Mouse (Mus musculus) retina, postnatal 7 days (tissue): ENCODE measurements at regions not wholly inside any gene's neighbourhood (a gene's known extent, or its start where the extent isn't known, plus 50 kb on each side); places are given as distances from the start of the nearest gene placed in this dataset.

Experiments used
- DNase-seq: peaks from one replicate; pipeline ENCODE4 v3.0.0-alpha.2; 2012; ENCODE audit warnings: low read depth, low spot score

- no peak for DNase-seq
Measured at GRCm38 (mm10) chr3:136611682-136612081, 58.2 kb upstream of the Ppp3ca start.

DNA sequence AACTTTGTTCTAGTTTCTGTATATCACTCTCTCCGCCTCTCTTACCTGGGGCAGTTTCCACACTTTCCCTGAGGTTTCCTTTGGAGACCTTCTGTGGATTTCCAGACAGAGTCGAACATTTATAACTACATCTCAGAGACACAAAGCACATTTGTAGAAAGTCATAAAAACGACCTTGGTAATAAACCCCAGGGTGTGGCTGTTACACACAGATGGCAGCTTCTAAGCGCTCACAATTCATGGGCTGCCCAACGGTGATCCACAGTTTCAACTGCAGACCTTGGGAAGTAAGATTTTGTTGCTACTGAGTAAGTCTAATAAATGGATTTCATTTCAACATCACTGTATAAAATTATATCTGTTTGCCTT lies 59.4 kb upstream of the Ppp3ca start:
- DNase-seq: no peak

DNA sequence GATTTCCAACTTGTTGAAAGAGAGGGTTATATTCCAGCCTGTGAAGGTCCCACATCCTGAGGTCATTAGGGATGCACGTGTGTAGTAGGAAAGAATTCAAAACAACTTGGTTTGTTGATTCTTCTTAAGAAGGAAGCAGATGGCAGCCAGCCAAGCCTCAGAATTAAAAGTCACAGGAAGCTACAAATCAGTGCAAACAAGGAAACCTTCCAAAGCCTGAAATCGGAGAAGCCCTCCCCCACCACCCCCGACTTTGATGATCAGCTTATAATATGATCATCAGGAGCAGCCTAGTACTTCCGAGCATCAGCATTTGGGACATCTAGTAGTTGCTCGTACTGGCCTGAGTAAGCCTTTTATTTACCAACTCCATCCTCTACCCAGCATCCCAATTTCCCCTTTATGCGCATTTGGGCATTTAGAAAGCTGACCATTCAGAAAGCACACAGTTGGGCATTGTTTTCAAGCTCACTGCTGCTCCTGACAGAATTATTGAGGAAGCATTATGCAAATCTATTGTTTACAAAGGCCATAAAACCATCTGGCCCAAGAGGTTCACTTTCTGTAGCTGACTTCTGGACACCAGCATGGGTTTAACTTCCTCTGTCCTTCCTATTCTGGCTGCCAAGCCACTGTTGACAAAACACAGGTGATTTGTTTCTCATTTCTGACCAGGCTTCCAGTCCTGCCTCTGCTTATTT lies 59.9 kb upstream of the Ppp3ca start:
- no peak for DNase-seq

GRCm38 (mm10) chr3:136601706-136602105 lies 68.2 kb upstream of the Ppp3ca start:
- DNase-seq: no peak

GRCm38 (mm10) chr3:136583937-136584336 lies 86.0 kb upstream of the Ppp3ca start:
- DNase-seq: no peak

GRCm38 (mm10) chr3:136578016-136578415 lies 91.9 kb upstream of the Ppp3ca start:
- no peak for DNase-seq

DNA sequence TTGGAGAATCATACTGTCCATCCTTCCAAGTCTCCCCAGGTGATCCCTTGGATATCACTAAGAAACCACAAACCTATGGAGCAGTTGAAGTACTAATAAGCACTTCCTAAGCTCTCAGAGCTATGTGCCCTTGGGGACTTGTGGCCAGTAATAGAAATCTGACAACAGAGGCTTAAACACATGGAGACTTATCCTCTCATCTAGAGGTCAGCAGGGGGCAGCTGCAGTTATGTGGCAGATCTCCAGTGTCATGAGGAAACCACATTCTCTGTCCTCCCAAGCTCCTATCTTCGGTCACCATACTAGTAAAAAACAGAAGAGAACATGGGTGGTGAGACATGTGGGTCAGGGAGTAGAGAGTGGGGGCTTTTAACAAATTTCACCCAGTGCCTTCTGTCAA lies 99.4 kb upstream of the Ppp3ca start:
- DNase-seq: no peak

GRCm38 (mm10) chr3:136556488-136556887 lies 113.4 kb upstream of the Ppp3ca start:
- DNase-seq: no peak

- no peak for DNase-seq
Measured at GRCm38 (mm10) chr3:136549471-136549870, 120.5 kb upstream of the Ppp3ca start.

DNA sequence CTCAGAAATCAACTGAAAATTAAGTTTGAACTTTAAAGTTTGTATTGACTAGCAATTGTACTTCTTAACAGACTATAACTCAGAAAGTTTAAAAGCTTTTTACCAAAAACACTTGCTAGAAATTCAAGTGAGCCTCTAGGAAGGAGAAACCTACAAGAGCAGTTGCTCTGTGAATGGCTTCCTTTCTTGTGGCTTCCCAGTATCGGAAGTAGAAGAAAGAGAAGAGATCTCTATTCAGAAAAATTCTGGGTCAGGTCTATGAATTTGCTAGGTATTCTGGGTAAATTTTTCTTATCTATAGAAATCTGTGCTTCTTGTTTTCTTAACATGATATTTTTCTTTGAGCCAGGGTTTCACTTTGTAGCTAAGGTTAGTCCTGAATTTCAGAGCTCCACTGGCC lies 138.3 kb upstream of the Ppp3ca start:
- no peak for DNase-seq

GRCm38 (mm10) chr3:136508575-136508974 lies 161.3 kb upstream of the Ppp3ca start:
- no peak for DNase-seq

GRCm38 (mm10) chr3:136507070-136507469 lies 162.9 kb upstream of the Ppp3ca start:
- DNase-seq: no peak

GRCm38 (mm10) chr3:136494831-136495230 lies 169.0 kb upstream of the Bank1 start:
- no peak for DNase-seq

DNA sequence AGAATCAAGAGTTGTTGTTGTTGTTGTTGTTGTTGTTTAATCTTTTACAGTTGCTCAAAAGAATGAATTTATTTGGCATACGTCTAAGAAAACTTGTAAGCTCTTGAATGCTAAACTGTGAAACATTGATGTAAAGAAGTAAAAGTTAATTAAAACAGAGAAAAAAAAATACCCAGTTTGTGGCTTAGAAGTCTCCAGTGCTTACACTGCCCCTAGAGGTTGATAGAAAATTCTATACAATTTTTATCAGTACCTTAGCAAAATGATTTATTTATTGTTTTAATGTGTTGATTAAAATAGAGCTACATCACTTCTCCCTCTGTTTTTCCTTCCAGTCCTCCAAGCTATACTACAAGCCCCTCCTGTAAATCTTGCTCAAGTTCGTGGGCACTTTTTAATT lies 165.8 kb upstream of the Bank1 start:
- no peak for DNase-seq

DNA sequence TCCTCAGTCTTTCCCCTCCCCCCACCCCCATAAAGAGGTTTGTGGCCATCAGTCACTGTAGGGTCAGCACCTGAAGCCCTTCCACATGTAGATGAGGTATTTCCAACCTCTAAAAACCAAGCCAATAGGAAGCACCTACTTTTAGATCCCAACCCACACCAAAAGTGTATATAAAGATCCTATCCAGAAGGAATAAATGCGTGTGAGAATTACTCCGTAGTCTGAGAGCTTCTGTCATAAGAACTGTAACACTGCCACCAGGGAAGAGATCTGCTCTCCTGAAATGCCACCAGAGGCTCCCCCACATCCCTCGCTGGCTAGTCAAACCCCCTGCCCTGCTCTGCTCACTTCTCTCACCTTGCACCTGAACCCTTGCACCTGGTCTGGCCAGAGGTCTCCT lies 145.8 kb upstream of the Bank1 start:
- DNase-seq: no peak

DNA sequence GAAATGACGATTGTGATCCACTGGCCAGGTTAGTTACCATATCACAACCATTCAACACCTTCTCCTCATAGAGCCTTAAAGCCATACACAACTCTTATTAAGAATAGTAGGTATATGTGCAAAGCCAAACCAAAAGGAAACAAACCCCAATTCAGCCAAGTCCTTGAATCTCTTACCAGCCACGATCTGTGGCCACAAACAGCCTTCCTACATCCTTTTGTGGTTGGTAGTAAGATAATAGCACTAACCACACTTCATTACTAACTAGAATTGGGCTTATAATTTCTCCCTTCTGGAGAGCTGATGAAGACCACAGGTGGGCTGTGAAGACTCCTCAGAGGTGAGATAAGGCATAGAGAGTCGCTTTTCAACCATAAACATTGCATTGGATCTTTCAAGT lies 136.9 kb upstream of the Bank1 start:
- DNase-seq: no peak

GRCm38 (mm10) chr3:136456471-136457117 lies 130.7 kb upstream of the Bank1 start:
- DNase-seq: no peak

DNA sequence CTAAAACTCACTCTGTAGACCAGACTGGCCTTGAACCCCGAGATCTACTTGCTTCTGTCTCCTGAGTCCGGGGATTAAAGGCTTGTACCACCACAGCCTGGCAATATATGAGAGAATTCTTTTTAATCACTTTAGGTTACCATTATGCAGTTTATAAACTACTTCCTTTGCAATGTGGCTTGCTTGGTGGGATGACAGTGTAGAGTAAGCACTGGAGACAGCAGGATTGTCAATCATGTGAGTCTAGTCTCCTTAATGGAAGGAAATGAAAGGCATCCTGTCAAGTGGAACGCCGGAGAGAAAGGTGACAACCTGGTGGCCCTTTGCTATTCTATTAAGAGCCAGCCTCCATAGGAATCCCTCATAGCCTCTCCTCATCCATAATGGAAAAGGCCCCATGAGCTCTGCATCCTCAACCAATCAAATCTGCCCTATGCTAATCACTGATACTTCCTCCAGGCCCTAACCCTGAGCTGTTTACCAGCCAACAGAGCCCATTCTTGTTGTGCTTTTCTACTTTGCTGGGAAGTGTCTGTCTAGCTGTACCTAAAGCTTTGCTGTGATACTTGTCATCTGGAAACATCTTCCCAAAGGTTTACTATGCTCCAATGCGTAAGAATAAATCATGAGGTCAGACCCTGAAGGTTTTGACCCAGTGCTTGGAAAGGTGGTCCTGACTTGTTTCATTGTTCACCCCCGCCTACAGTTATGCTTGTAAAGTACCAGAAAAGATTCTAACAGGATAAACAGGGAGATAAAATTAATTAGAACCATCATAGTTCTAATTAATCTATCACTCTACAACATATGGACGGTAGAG lies 130.0 kb upstream of the Bank1 start:
- no peak for DNase-seq

GRCm38 (mm10) chr3:136454967-136455366 lies 129.1 kb upstream of the Bank1 start:
- no peak for DNase-seq

- DNase-seq: no peak
Measured at GRCm38 (mm10) chr3:136450986-136451774, 125.3 kb upstream of the Bank1 start.

GRCm38 (mm10) chr3:136450361-136450895 lies 124.6 kb upstream of the Bank1 start:
- DNase-seq: no peak

DNA sequence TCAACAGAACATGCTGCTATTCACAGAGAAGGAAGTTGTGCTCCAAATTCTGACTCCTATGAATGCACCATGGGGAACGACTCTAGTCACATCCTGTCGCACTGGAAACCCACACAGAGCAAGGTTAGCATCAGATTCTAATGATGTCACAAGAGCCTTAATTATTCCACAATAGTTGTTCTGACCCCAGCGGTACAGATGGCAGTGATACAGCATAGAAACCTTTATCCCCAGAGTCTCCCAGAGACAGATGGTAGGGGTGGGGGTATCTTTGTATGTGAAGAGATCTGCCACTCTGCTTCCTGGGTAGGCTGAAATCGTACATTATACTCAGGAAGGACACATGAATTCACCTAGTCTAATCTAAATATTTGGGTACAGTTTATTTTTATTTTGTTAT lies 123.5 kb upstream of the Bank1 start:
- DNase-seq: no peak
